Mouse (Mus musculus): ENCODE results near the gene Pgbd5. TPM values are rescaled to one million over a fixed set of nuclear protein-coding genes. Genes with fewer than 3 reads are reported as not detected.

Gene Pgbd5
- polyA plus RNA-seq (2021; fragmentation: Nextera tagmentation): 30.7 and 46.2 TPM in 2 replicates
- long read RNA-seq, experiment 1, transcript Pgbd5-201 (7 exons, 2,824 nt): major isoform, 87 of 238 reads
- long read RNA-seq, experiment 1, partial matches to known transcripts: 101 of 238 reads
- long read RNA-seq, experiment 1, other reads (novel, unspliced or antisense): 50 of 238 reads
- long read RNA-seq, experiment 2, transcript Pgbd5-201 (7 exons, 2,824 nt): major isoform, 13 of 89 reads
- long read RNA-seq, experiment 2, partial matches to known transcripts: 70 of 89 reads
- long read RNA-seq, experiment 2, other reads (novel, unspliced or antisense): 6 of 89 reads

DNA sequence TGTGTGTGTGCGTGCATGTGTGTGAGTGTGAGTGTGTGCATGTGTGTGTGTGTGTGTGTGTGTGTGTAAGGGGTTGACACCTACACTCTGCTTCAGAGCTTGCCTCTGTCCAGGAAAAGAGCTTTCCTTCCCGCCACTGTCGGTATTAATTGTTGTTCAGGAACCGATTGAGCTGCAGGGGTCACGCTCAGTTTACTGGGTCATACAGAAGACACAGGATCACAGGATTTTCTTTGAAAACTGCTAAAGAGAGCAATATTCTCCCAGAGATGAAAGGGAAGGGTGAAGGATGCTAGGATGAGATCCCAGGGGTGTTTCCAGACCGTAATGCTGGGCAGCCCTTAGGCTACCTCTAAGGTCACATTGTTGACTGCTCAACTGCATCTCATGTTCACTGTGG is at the start of gene Pgbd5:
Gene Pgbd5 (minus strand): TSS at position 101 of the 400 bp plus-strand sequence.

Other genes with a start within 250 kb of the Pgbd5 start
- 9.4 and 27.5 TPM in 2 replicates for gene Galnt2, start 208.3 kb downstream of the Pgbd5 start, polyA plus RNA-seq (2021; fragmentation: Nextera tagmentation)
- gene Cog2, start 81.1 kb upstream of the Pgbd5 start, polyA plus RNA-seq (2021; fragmentation: Nextera tagmentation): 20.9 and 23.6 TPM in 2 replicates
- gene Agt, start 130.0 kb upstream of the Pgbd5 start, polyA plus RNA-seq (2021; fragmentation: Nextera tagmentation): 8.5 and 15.3 TPM in 2 replicates
- gene Capn9, start 136.5 kb upstream of the Pgbd5 start, polyA plus RNA-seq (2021; fragmentation: Nextera tagmentation): 0.11 and 0.19 TPM in 2 replicates
- 10.1 and 23.4 TPM in 2 replicates for gene 2310022B05Rik, start 223.7 kb upstream of the Pgbd5 start, polyA plus RNA-seq (2021; fragmentation: Nextera tagmentation)

Data from left cerebral cortex, adult 6 months (tissue).